Mouse (Mus musculus): Measurements from ENCODE around the gene Psmd5.

The Psmd5 gene

GRCm38 (mm10) chr2:34874816-34875345 is at the start of gene Psmd5:
Gene Psmd5 (minus strand): TSS chr2:34874968.
- no peak for DNase-seq (ENCODE audit: low read depth, low spot score)

DNA sequence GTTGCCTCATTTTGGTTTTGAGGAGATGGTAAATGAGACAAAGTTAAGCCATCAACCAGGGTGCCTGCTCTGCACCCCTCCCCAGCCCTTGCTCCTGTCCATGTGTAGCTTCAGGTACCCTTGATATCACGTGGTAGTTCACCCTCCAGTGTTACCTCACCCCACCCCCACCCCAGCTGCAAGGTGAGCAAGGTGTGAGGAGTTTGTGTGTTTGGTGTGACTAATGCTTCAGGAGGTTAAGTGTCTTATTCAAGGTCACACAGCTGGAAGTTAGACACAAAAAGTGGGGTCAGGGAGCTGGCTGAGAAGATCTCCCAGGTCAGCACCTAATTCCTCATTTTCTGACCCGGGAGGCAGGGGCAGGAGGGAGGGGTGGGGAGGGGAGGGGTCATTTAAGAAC is 48.0 kb upstream of the Psmd5 start:
- DNase-seq (ENCODE audit: low read depth, low spot score) = no peak

DNA sequence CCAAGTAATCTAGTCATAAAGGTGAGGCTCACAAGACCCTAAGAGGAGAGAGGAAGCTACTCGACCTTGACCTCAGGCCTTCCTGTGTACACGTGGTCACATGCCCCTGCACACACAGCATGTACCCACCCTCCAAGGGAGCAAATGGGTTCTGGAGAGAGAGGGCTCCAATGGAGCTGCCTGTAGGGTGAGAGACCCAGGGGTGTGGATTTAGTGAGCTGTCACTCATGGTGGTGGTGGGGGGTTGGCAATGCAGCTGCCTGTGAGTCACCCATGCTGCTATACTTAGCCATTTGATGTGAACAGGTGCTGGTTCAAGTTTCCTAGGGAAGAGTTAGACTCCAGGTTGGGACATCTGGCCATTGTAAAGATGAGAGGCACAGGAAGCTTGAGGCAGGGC is 45.4 kb upstream of the Psmd5 start:
- no peak for DNase-seq (ENCODE audit: low read depth, low spot score)

GRCm38 (mm10) chr2:34915103-34915502 is 40.3 kb upstream of the Psmd5 start:
- no peak for DNase-seq (ENCODE audit: low read depth, low spot score)

DNA sequence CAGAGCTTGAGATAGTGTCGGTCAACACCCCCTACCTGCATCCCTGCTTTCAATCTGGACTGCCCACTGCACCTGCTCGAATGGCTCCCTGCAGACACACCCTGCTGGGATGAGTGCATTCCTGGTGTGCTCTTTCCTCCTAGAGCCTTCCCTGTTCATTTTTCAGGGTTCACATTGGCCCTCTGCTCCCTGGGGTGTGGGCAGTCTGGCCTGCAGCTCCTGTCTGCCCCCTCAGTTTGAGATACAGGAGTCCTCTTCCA is 40.0 kb upstream of the Psmd5 start:
- DNase-seq (ENCODE audit: low read depth, low spot score) = no peak

DNA sequence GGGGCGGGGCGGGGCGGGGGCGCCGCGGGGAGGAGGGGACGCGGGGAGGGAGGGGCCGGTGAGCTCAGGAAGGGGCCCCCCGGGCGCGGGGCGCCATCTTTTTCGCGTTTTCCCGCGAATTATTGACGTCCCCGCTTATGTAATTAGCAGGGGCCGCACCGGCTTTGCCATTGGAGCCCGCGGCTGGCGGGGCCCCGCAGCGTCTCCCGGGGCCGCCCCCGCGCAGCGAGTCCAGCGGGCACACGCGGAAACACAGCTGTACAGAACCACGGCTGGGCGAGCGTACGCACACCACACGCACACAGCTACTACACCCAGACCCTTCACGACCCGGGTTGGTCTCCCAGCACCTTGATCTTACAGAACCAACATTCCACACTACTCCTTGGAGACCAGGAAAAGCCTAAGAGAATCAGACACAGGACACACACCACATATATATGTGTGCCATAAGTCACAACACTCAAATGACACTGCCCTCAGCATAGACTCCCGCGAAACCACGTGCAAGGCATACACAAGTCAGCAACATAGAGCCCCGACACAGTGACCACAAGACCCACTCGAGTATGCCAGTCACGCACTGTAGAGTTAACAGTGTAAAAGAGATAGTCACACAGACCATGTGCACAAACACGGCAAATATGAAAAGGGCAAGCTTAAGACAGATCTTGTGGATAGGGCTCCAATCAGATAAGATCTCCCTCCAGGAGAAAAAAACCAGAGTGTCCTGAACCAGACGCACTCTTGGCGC is 39.5 kb upstream of the Psmd5 start:
- peak; percentile 75 for DNase-seq (ENCODE audit: low read depth, low spot score)

DNA sequence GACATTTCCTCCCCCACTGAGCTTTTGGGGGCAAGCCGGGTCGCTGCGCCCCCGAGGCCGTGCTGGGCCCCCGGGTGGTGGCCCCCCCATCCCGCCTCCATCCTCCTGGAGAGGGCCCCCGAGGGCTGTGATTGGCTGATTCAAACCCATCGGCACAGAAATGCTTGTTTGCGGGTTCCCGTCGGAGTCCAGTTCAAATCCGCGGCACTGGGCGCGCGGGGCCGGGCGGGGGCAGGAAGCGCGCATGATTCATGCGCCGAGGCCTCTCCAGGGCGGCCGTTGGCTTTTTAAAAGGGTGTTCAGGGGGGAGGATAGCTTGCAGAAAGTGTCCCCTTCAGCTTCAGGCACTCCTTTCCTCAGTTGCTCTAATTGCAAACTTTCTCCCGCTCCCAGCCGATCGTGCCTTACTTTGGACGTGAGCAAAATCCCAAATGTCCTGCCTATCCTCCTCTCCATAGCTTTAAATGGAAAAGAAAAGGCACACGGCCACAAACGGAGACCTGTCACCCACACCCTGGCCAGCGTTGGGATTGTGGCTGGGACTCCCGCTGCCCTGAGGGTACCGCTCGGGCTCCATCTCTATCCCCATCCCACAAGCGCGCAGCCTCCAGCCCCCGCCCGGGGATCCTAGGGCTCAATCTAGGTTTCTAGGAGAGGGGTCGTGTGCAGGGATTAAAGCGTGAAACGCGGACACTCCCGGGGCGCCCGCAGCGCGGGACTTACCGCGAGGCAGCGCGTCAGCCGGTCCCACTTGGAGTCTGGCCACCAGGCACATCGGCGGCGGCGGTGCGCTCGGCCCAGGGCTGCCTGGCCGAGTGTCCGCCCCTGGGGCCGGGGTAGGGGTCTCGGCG is 38.7 kb upstream of the Psmd5 start, which contains the start of gene Phf19:
Phf19 (minus strand) TSS at position 809 of the 851 bp plus-strand sequence.
- peak; percentile 66 for DNase-seq (ENCODE audit: low read depth, low spot score)

- DNase-seq (ENCODE audit: low read depth, low spot score) = peak; percentile 20
Measured at GRCm38 (mm10) chr2:34912613-34913012, 37.8 kb upstream of the Psmd5 start.

DNA sequence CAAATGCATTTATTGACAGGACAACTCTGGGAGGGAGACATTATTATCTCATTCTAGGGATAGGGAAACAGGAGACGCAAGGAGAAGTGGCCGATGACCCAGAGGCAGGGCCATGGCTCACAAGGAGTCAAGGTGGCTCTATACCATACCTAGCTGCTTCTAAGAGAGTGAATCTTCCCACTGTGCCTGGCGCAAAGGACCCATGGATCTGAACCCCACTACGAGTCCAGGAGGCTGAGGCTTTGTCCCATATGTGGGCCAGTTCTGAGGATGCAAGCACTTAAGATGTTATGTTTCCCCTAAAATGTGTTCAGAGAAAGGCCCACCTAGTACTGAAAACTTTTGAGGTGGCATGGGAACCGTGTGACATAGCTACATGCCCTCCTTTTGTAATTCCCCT is 37.1 kb upstream of the Psmd5 start:
- DNase-seq (ENCODE audit: low read depth, low spot score) = no peak

DNA sequence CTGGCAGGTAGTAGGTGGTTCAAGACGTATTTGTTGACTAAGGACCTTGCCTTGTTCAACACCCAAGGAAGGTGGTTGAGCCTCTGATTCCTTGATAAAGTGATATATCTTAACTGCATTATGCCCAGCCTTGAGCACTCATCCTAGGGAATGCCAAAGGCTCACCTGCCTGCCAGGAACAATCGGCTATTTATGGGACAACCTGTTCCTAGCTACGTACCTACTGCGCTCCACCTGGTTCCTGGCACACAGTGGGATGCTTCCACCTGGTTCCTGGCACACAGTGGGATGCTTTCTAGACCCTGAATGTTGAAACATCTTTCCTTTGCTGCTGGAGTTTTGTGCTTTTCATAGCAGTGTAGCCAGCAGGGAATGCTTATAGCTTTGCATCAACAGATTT is 35.0 kb upstream of the Psmd5 start:
- DNase-seq (ENCODE audit: low read depth, low spot score) = no peak

- DNase-seq (ENCODE audit: low read depth, low spot score) = peak; percentile 69
Measured at GRCm38 (mm10) chr2:34906861-34907604, 32.3 kb upstream of the Psmd5 start.

- DNase-seq (ENCODE audit: low read depth, low spot score) = no peak
Measured at GRCm38 (mm10) chr2:34906426-34906825, 31.7 kb upstream of the Psmd5 start.

- peak; percentile 96 for DNase-seq (ENCODE audit: low read depth, low spot score)
Measured at GRCm38 (mm10) chr2:34904849-34905542, 30.2 kb upstream of the Psmd5 start.

- peak; percentile 17 for DNase-seq (ENCODE audit: low read depth, low spot score)
Measured at GRCm38 (mm10) chr2:34903652-34904405, 29.1 kb upstream of the Psmd5 start.

DNA sequence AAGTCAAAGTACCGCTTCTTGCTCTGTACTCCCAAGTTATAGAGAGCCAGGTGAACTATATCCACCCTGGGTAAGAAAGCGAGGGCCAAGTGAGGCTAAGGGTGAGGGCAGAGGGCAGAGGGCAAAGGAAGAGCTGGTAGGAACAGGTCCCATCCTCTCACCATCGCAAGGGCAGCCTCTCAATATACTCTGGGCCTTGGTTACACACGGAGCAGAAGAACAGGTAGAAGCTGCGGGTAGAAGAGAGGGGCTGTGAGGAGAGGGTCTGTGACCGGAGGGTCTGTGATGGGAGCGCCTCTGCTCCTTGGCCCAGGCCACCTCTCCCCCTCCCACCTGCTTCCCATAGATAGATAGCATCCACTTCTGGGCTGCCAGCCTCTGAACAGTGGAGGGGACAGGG is 28.4 kb upstream of the Psmd5 start:
- no peak for DNase-seq (ENCODE audit: low read depth, low spot score)

GRCm38 (mm10) chr2:34902731-34903130 is 28.0 kb upstream of the Psmd5 start:
- DNase-seq (ENCODE audit: low read depth, low spot score) = no peak

DNA sequence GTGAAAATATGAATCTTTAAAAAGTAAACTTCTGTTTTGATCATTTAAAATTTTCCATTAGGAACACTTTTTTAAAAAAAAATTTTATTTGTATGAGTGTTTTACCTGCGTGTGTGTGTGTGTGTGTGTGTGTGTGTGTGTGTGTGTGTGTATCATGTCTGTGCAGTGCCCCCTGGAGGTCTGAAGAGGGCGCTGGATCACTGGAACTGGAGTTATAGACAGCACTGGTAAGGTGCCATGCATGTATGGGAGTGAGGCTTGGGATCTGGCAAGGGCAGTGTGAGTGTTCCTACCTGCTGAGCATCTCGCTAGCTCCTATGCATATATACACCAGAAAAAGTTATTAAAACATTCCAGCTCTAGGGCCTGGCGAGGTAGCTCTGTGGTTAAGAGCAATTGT is 27.0 kb upstream of the Psmd5 start:
- DNase-seq (ENCODE audit: low read depth, low spot score) = no peak

DNA sequence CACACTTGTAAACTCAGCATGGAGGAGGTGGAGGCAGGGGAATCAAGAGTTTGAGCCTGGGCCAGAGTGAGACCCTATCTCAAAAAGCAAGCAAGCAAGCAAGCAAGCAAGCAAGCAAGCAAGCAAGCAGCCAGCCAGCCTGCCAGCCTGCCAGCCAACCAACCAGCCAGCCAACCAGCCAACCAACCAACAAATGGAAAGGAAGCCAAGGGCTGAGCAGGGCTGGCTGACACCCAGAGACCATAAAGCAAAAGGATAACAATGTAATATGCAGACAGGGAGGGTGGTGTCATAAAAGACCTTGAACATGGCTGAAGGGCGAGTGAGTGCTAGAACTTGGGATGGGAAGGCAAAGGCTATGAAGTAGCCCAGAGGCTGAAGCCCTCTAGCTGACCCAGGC is 25.6 kb upstream of the Psmd5 start:
- DNase-seq (ENCODE audit: low read depth, low spot score) = no peak

GRCm38 (mm10) chr2:34899682-34900081 is 24.9 kb upstream of the Psmd5 start:
- no peak for DNase-seq (ENCODE audit: low read depth, low spot score)

- peak; percentile 67 for DNase-seq (ENCODE audit: low read depth, low spot score)
Measured at GRCm38 (mm10) chr2:34897820-34898219, 23.1 kb upstream of the Psmd5 start.

Data from CD4-positive, CD25-positive, alpha-beta regulatory T cell, adult 2 months (primary cell).